Mouse (Mus musculus): Measurements from ENCODE around the gene Gm21970. TPM values are rescaled to one million over a fixed set of nuclear protein-coding genes. Genes with fewer than 3 reads are reported as not detected.
A peak's percentile ranks its signal among the peaks of the same experiment; 100 is the strongest.
"Not testable (repeated sequence)": the region's sequence is repeated elsewhere in the genome, so short reads cannot be mapped to it uniquely, and the experiment has no call there.

Gm21970 gene
- total RNA-seq, 2 experiments from 2014 or later: not detected

DNA sequence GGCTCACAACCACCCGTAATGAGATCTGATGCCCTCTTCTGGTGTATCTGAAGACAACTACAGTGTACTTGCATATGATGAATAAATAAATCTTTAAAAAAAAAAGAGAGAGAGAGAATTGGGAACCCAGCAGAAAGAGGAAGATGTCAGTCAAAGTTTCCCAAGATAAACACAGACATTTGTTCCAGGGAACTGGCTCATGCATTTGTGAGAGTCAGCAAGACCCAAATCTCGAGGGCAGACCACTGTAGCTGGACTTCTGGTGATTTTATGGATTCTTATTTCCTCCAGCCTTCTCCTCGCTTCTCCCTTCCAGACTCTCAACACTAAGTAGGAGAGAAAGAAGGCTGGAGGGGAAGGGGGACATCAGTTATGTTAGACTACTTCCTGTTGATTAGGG lies 46.6 kb downstream of the Gm21970 start:
- no peak for DNase-seq (ENCODE audit: low spot score in 2 of 2)

GRCm38 (mm10) chr16:91438599-91438998 lies 47.1 kb downstream of the Gm21970 start:
- not testable (repeated sequence) for DNase-seq (ENCODE audit: low spot score in 2 of 2)

- DNase-seq (ENCODE audit: low spot score in 2 of 2): no peak
These were observed 49.8 kb downstream of the Gm21970 start for GRCm38 (mm10) chr16:91441366-91441765.

GRCm38 (mm10) chr16:91441811-91442240 lies 50.3 kb downstream of the Gm21970 start:
- no peak for DNase-seq (ENCODE audit: low spot score in 2 of 2)

DNA sequence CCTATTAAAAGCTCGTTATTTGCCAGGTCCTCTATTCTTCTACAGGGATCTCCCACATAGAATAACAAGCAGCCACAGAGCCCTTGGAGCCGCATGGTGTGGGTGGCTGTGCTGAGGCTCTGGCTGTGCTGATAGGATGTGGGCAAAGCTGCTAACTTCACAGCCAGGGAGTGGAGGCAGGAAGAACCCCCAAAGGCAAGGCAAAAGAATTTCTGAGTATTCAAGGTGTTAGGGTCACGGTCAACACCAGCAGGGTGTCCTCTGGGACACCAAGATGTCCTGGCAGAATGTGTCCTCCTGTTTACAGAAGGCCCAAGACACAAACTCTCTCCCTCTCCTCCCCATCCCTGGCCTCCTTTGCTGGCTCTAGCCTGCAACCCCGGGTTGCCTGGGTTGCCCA lies 50.9 kb downstream of the Gm21970 start:
- peak; percentile 10 to 57 for DNase-seq (ENCODE audit: low spot score in 2 of 2)

GRCm38 (mm10) chr16:91443211-91443611 lies 51.7 kb downstream of the Gm21970 start:
- DNase-seq (ENCODE audit: low spot score in 2 of 2): no peak

DNA sequence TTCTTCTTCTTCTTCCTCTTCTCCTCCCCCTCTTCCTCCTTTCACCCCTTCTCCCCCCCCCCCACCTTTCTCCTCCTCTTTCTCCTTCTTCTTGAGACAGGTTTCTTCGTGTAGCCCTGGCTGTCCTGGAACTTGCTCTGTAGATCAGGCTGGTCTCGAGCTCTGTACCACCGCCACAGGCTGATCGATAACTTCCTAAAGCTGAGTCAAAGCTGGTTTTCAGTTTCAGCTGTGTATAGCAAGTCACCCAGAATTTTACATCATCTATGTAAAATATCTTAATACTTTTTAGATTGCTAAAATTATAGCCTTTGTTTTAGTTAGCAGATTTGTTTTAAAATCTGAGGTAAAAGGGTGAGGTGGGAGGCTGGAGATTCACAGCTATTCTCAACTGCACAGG lies 53.3 kb downstream of the Gm21970 start:
- DNase-seq (ENCODE audit: low spot score in 2 of 2): no peak

GRCm38 (mm10) chr16:91445566-91445965 lies 54.0 kb downstream of the Gm21970 start:
- DNase-seq (ENCODE audit: low spot score in 2 of 2): no peak

- no peak for DNase-seq (ENCODE audit: low spot score in 2 of 2)
These were observed 55.4 kb downstream of the Gm21970 start for GRCm38 (mm10) chr16:91446778-91447511.

GRCm38 (mm10) chr16:91447512-91447900 lies 56.0 kb downstream of the Gm21970 start:
- DNase-seq (ENCODE audit: low spot score in 2 of 2): no peak

DNA sequence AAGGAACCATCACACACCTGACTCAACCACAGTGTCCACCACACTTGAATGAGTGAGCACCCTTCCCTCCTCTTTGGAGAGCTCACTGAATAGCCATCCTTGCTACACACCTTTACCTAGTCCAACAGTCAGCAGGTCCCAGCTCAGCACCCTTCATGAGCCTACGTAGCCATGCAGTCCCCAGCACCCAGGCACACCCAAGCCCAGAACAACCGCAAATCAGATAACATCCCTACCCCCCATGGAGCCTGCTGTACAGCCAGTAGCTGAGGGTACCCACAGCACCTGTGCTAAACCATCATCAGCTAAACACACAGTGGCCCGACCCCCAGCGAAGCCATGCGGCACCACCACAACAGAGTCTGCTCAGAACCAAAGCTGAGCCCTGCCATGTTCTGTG lies 56.6 kb downstream of the Gm21970 start:
- no peak for DNase-seq (ENCODE audit: low spot score in 2 of 2)

DNA sequence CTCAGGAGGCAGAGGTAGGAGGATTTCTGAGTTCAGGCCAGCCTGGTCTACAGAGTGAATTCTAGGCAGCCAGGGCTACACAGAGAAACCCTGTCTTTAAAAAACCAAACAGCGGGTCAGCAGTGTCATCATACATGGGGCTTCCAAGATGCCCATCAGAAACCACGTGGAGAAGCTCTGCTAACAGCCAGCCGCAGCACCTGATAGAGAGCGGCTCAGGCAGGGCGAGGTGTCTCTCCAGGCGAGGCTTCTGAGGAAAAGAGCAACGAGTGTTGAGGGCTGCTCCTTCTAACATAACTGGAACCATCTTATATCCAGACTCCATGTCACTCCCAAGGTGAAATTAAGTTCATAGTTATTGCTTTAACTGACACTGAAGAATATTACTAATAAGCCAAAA lies 57.4 kb downstream of the Gm21970 start:
- no peak for DNase-seq (ENCODE audit: low spot score in 2 of 2)

DNA sequence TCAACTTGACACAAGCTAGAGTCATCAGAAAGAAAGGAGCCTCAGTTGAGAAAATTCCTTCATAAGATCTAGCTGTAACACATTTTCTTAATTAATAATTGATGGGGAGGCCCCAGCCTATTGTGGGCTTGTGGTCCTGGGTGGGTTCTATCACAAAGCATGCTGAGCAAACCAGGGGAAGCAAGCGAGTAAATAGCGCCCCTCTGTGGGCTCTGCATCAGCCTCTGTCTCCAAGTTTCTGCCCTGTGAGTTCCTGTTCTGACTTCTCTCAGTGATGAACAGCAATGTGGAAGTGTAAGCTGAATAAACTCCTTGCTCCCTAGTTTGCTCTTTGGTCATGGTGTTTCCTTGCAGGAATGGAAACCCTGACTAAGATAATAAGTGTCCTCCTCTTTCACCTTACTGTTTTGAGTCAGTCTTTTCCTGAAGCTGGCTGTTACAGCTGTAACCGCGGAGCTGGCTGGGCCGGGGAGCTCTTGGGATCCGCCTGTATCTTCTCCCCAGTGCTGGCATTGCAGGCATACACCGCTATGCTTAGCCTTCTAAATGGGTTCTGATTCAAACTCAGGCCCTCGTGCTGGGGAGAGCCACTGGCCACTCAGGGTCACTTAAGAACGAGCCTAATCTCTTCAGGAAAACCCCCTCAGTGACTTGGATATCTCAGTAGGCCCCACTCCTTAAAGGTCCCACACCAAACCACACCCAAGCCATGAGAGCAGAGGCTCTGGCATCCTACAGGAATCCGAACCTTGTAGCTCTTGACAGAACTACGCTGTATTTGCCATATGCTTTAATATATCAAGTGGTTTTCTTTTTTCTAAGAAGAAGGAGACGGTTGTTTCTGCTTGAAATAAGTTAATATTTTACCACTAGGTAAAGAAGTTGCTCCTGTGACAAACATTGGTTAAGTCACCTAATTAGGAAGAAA lies 58.9 kb downstream of the Gm21970 start:
- no peak for DNase-seq (ENCODE audit: low spot score in 2 of 2)

DNA sequence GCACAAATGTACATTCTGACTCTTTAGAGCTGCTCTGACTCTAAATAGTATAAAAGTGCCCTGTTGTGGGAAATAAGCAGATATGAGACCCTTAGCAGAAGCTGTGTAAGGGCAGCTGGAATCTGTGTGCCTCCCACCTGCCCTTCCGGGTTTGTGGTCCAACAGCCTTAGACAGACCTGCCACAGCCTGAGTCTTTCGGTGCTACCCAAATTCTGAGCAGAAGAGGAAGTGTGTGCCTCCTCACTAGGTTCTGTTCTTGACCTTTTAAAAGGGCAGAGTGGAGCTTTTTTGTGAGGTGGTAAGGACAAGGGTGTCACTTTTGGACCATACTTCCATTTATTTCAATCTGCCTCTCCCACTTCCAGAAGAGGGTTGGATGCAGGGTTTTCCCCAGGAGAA lies 60.4 kb downstream of the Gm21970 start:
- DNase-seq (ENCODE audit: low spot score in 2 of 2): no peak

DNA sequence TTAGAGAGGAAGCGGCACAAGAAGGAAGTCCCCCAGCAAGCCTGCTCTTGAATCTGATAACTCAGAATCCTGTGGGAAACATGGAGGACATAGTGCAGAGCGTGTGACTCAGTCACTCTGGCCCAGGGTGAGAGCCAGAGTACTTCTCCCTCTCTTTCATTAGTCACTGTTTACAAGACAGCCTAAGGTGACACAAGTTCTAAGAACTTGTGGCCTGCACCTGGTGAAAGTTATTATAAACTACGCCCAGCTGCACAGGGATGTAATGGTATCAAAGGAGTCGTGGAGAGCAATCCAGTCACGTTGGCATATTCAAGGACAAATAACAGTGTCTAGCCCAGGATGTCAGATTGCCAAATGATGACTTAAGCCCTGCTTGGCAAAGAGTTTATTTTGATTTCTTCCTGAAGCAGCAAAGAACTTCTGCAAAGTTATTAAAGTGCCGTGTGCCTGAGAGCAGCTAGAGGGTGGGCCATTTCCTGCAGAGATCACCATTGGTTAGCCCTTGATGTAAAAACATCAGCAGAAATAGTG lies 60.9 kb downstream of the Gm21970 start:
- DNase-seq (ENCODE audit: low spot score in 2 of 2): no peak

DNA sequence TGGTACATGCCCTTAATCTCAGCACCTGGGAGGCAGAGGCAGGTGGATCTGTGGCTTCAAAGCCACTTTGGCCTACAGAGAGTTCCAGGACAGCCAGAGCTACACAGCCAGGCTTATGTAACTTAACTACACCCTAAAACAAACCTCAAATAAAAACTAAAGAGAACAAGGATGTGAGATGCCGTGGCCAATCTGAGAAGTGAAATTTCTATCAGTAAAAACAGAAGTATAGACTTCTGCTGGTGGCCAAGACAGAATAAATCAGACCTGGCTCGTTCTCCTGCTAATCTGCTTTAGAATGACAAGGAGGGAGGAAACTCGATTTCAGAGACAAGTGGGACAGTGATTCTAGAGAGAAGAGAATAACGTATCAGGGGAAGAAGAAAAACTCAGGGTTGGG lies 64.3 kb downstream of the Gm21970 start:
- no peak for DNase-seq (ENCODE audit: low spot score in 2 of 2)

- no peak for DNase-seq (ENCODE audit: low spot score in 2 of 2)
These were observed 66.8 kb downstream of the Gm21970 start for GRCm38 (mm10) chr16:91458301-91458746.

- DNase-seq (ENCODE audit: low spot score in 2 of 2): no peak
These were observed 67.5 kb downstream of the Gm21970 start for GRCm38 (mm10) chr16:91458976-91459375.

DNA sequence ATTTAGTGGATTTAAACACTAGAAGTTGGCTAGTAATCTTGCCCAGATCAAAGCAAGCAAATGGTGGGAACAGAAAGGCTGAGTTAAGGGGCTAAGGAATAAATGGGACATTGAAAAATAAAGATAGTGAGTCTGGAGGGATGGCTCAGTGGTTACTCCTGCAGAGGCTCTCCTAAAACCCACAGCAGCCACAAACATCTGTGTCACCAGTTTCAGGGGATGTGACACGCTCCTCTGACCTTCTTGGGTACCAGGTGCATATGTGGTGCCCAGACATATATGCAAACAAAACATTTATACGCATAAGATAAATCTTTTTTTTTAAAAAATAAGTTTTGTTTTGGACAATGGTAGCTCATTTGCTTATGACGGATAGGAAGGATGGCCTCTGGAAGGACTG lies 67.9 kb downstream of the Gm21970 start:
- no peak for DNase-seq (ENCODE audit: low spot score in 2 of 2)

- DNase-seq (ENCODE audit: low spot score in 2 of 2): no peak
These were observed 68.4 kb downstream of the Gm21970 start for GRCm38 (mm10) chr16:91459841-91460370.

- DNase-seq (ENCODE audit: low spot score in 2 of 2): no peak
These were observed 69.6 kb downstream of the Gm21970 start for GRCm38 (mm10) chr16:91461066-91461638.
